Mouse (Mus musculus): ENCODE data around the gene Gm44805.
A peak's percentile ranks its signal among the peaks of the same experiment; 100 is the strongest.

The Gm44805 gene

GRCm38 (mm10) chr7:19677872-19678271 is 3.4 kb downstream of the Gm44805 start, which contains the start of gene Apoc2:
Gene Apoc2 (minus strand): TSS chr7:19677941.
- no peak for DNase-seq (ENCODE audit: low read depth, low spot score)

GRCm38 (mm10) chr7:19676662-19677061 is 4.6 kb downstream of the Gm44805 start:
- DNase-seq (ENCODE audit: low read depth, low spot score) = no peak

GRCm38 (mm10) chr7:19675824-19676223 is 5.4 kb downstream of the Gm44805 start:
- DNase-seq (ENCODE audit: low read depth, low spot score) = no peak

GRCm38 (mm10) chr7:19673083-19673699 is 8.0 kb downstream of the Gm44805 start:
- no peak for DNase-seq (ENCODE audit: low read depth, low spot score)

GRCm38 (mm10) chr7:19671511-19671910 is 9.7 kb downstream of the Gm44805 start:
- no peak for DNase-seq (ENCODE audit: low read depth, low spot score)

- peak; percentile 93 for DNase-seq (ENCODE audit: low read depth, low spot score)
These were observed 12.1 kb downstream of the Gm44805 start for GRCm38 (mm10) chr7:19668947-19669721.

- DNase-seq (ENCODE audit: low read depth, low spot score) = no peak
These were observed 13.8 kb downstream of the Gm44805 start for GRCm38 (mm10) chr7:19667434-19667833.

- no peak for DNase-seq (ENCODE audit: low read depth, low spot score)
These were observed 14.5 kb downstream of the Gm44805 start for GRCm38 (mm10) chr7:19666750-19667149.

GRCm38 (mm10) chr7:19664955-19665841 is 16.0 kb downstream of the Gm44805 start, which contains the start of gene Clptm1:
Gene Clptm1 (minus strand): TSS chr7:19665033.
- DNase-seq (ENCODE audit: low read depth, low spot score) = peak; percentile 97

- no peak for DNase-seq (ENCODE audit: low read depth, low spot score)
These were observed 16.7 kb downstream of the Gm44805 start for GRCm38 (mm10) chr7:19664455-19664954.

GRCm38 (mm10) chr7:19663940-19664339 is 17.3 kb downstream of the Gm44805 start:
- DNase-seq (ENCODE audit: low read depth, low spot score) = no peak

GRCm38 (mm10) chr7:19652614-19653013 is 28.6 kb downstream of the Gm44805 start:
- DNase-seq (ENCODE audit: low read depth, low spot score) = no peak

GRCm38 (mm10) chr7:19651063-19651786 is 30.0 kb downstream of the Gm44805 start:
- DNase-seq (ENCODE audit: low read depth, low spot score) = no peak

- DNase-seq (ENCODE audit: low read depth, low spot score) = no peak
These were observed 40.0 kb downstream of the Gm44805 start for GRCm38 (mm10) chr7:19641223-19641622.

- no peak for DNase-seq (ENCODE audit: low read depth, low spot score)
These were observed 46.0 kb downstream of the Gm44805 start for GRCm38 (mm10) chr7:19635074-19635827.

- DNase-seq (ENCODE audit: low read depth, low spot score) = peak; percentile 72
These were observed 46.6 kb downstream of the Gm44805 start for GRCm38 (mm10) chr7:19634591-19634990.

GRCm38 (mm10) chr7:19633855-19634254 is 47.4 kb downstream of the Gm44805 start:
- DNase-seq (ENCODE audit: low read depth, low spot score) = no peak

- DNase-seq (ENCODE audit: low read depth, low spot score) = no peak
These were observed 48.0 kb downstream of the Gm44805 start for GRCm38 (mm10) chr7:19633197-19633596.

GRCm38 (mm10) chr7:19632720-19633119 is 48.5 kb downstream of the Gm44805 start:
- DNase-seq (ENCODE audit: low read depth, low spot score) = no peak

GRCm38 (mm10) chr7:19632275-19632674 is 48.9 kb downstream of the Gm44805 start:
- no peak for DNase-seq (ENCODE audit: low read depth, low spot score)

Data from skeletal muscle tissue, adult 2 months (tissue).